Mouse (Mus musculus) right cerebral cortex, postnatal 14 days (tissue): ENCODE measurements around the gene Gm20547.
A peak's percentile ranks its signal among the peaks of the same experiment; 100 is the strongest.
"Not testable (repeated sequence)": the region's sequence is repeated elsewhere in the genome, so short reads cannot be mapped to it uniquely, and the experiment has no call there.

Experiments
- DNase-seq: peaks from one replicate; pipeline ENCODE4 v3.0.0; 2022

Gm20547 gene

GRCm38 (mm10) chr17:34849722-34850516 lies 31.9 kb downstream of the Gm20547 start, which contains the start of the genes Skiv2l and Nelfe:
Gene Skiv2l, minus strand, starts transcription at chr17:34850210.
Gene Nelfe, plus strand, starts transcription at chr17:34850391.
- peak; percentile 98 for DNase-seq

GRCm38 (mm10) chr17:34847615-34848014 lies 34.2 kb downstream of the Gm20547 start:
- no peak for DNase-seq

GRCm38 (mm10) chr17:34847192-34847591 lies 34.6 kb downstream of the Gm20547 start:
- DNase-seq: no peak

GRCm38 (mm10) chr17:34844884-34845283 lies 37.0 kb downstream of the Gm20547 start:
- DNase-seq: no peak

GRCm38 (mm10) chr17:34840736-34841307 lies 41.0 kb downstream of the Gm20547 start:
- no peak for DNase-seq

- DNase-seq: no peak
Measured at GRCm38 (mm10) chr17:34838785-34839184, 43.1 kb downstream of the Gm20547 start.

GRCm38 (mm10) chr17:34837464-34838324 lies 44.1 kb downstream of the Gm20547 start:
- DNase-seq: no peak

GRCm38 (mm10) chr17:34836856-34837221 lies 45.0 kb downstream of the Gm20547 start, which contains the start of the genes Stk19 and Dxo:
Gene Stk19, minus strand, starts transcription at chr17:34836945.
Gene Dxo, plus strand, starts transcription at chr17:34837019.
- peak; percentile 98 for DNase-seq

GRCm38 (mm10) chr17:34836155-34836855 lies 45.5 kb downstream of the Gm20547 start:
- DNase-seq: no peak

GRCm38 (mm10) chr17:34830776-34831175 lies 51.1 kb downstream of the Gm20547 start:
- DNase-seq: not testable (repeated sequence)

- no peak for DNase-seq
Measured at GRCm38 (mm10) chr17:34814818-34815370, 66.9 kb downstream of the Gm20547 start.

- peak; percentile 42 for DNase-seq
Measured at GRCm38 (mm10) chr17:34813747-34814146, 68.1 kb downstream of the Gm20547 start.

- no peak for DNase-seq
Measured at GRCm38 (mm10) chr17:34811275-34811674, 70.6 kb downstream of the Gm20547 start.

GRCm38 (mm10) chr17:34810811-34811210 lies 71.0 kb downstream of the Gm20547 start:
- not testable (repeated sequence) for DNase-seq

- not testable (repeated sequence) for DNase-seq
Measured at GRCm38 (mm10) chr17:34810411-34810810, 71.4 kb downstream of the Gm20547 start.

GRCm38 (mm10) chr17:34808599-34809205 lies 73.1 kb downstream of the Gm20547 start:
- no peak for DNase-seq

- no peak for DNase-seq
Measured at GRCm38 (mm10) chr17:34807176-34807575, 74.7 kb downstream of the Gm20547 start.
